Mouse (Mus musculus) kidney, embryonic 16.5 days (tissue): Measurements from ENCODE around the gene Gm5849. TPM values are rescaled to one million over a fixed set of nuclear protein-coding genes. Genes with fewer than 3 reads are reported as not detected.
"Not testable (repeated sequence)": the region's sequence is repeated elsewhere in the genome, so short reads cannot be mapped to it uniquely, and the experiment has no call there.

Experiments used
- ATAC-seq: fragments of 200-750 bp; cut with Nextera tagmentation; 2 replicates; pipeline ENCODE4 v1.8.0; 2017; ENCODE audit warnings: moderate TSS enrichment; ENCODE audit not compliant: low FRiP score, low TSS enrichment
- H3K27ac ChIP-seq: fragments of 300-500 bp; sonication (generic); 2 replicates; pipeline ENCODE4 v1.5.1; 2014; ENCODE audit warnings: low read length
- H3K27me3 ChIP-seq: fragments of 300-500 bp; sonication (generic); 2 replicates; pipeline ENCODE4 v1.6.1; 2014; ENCODE audit warnings: low read length, control low read depth, mixed read lengths; ENCODE audit not compliant: insufficient read depth
- H3K36me3 ChIP-seq: fragments of 300-500 bp; sonication (generic); 2 replicates; pipeline ENCODE4 v1.6.1; 2014; ENCODE audit warnings: low read length, control low read depth, mixed read lengths; ENCODE audit not compliant: insufficient read depth
- H3K4me1 ChIP-seq: fragments of 300-500 bp; sonication (generic); 2 replicates; pipeline ENCODE4 v1.6.1; 2014; ENCODE audit warnings: low read length, control low read depth, mixed read lengths; ENCODE audit not compliant: insufficient read depth
- H3K4me2 ChIP-seq: fragments of 300-500 bp; sonication (generic); replicated peaks from 2 replicates; pipeline ENCODE4 v1.6.1; 2014; ENCODE audit warnings: low read depth, low read length
- H3K4me3 ChIP-seq: fragments of 300-500 bp; sonication (generic); 2 replicates; pipeline ENCODE4 v1.5.1; 2014; ENCODE audit warnings: mild to moderate bottlenecking, low read length
- H3K9ac ChIP-seq: fragments of 300-500 bp; sonication (generic); replicated peaks from 2 replicates; pipeline ENCODE4 v1.6.1; 2014; ENCODE audit warnings: low read length
- H3K9me3 ChIP-seq: fragments of 300-500 bp; sonication (generic); 2 replicates; pipeline ENCODE4 v1.6.1; 2016; ENCODE audit warnings: low read length, control low read depth
- WGBS: fragments of 180-500 bp; shearing (Covaris S2); extraction: QIAGEN DNeasy Blood & Tissue Kit; methylation state at CpG from one replicate; pipeline ENCODE4 v1.1.7; 2014; 5-methylcytosine and 5-hydroxymethylcytosine counted together
- polyA plus RNA-seq: library from polyadenylated mRNA; unstranded; fragments of >200 nt; fragmentation: Nextera tagmentation; extraction: Ambion mirVana; gene quantifications from 2 replicates; pipeline ENCODE4 v1.2.1, GENCODE M21; 2015

The Gm5849 gene
- not detected in 2 replicates for polyA plus RNA-seq

- H3K4me3 ChIP-seq, H3K9me3 ChIP-seq, H3K36me3 ChIP-seq, H3K9ac ChIP-seq, H3K4me2 ChIP-seq, ATAC-seq, H3K27ac ChIP-seq, H3K4me1 ChIP-seq, H3K27me3 ChIP-seq: not testable (repeated sequence)
- WGBS: 95% methylated on average over 1 of the region's 1 CpGs
These were observed at the start of gene Gm5849 for GRCm38 (mm10) chr3:90777776-90778175. Gene Gm5849 (minus strand): TSS chr3:90777876.

- Histone ChIP-seq H3K4me3 (no peak overlapping the region), H3K4me1 (no peaks in the 10 kb centered on the region), H3K4me2 (no peak overlapping the region), H3K27me3 (no peaks in the 10 kb centered on the region), H3K27ac (no peak overlapping the region), H3K9ac (no peak overlapping the region), H3K36me3 (no peaks in the 10 kb centered on the region), H3K9me3 (no peaks in the 10 kb centered on the region)
- WGBS: 97% methylated on average over 1 of the region's 1 CpGs
- ATAC-seq: no peak
These were observed 28.0 kb downstream of the Gm5849 start for GRCm38 (mm10) chr3:90749658-90750057.

- Histone ChIP-seq H3K4me1 (no peaks in the 10 kb centered on the region), H3K27ac (no peak within 1 kb of the TSS), H3K9ac (no peak within 1 kb of the TSS), H3K9me3 (no peaks in the 10 kb centered on the region), H3K4me3 (no peak within 1 kb of the TSS), H3K27me3 (no peaks in the 10 kb centered on the region), H3K36me3 (no peaks in the 10 kb centered on the region), H3K4me2 (no peak within 1 kb of the TSS)
- 90% methylated on average over 3 of the region's 3 CpGs for WGBS
- no peak for ATAC-seq
These were observed 51.1 kb downstream of the Gm5849 start, which contains the start of gene Pglyrp4 for GRCm38 (mm10) chr3:90726606-90727005. Gene Pglyrp4 (plus strand): TSS chr3:90726906.

Other genes starting within 250 kb of the Gm5849 start
- gene S100a16, start 240.6 kb downstream of the Gm5849 start, polyA plus RNA-seq: 214 and 232 TPM in 2 replicates
- gene S100a3, start 217.3 kb downstream of the Gm5849 start, polyA plus RNA-seq: 0.12 and 0.44 TPM in 2 replicates
- not detected in 2 replicates for gene S100a2, start 187.6 kb downstream of the Gm5849 start, polyA plus RNA-seq
- not detected in 2 replicates for gene Gm42674, start 176.0 kb downstream of the Gm5849 start, polyA plus RNA-seq
- 3.6 and 5.5 TPM in 2 replicates for gene S100a4, start 174.1 kb downstream of the Gm5849 start, polyA plus RNA-seq
- 0.45 and 0.99 TPM in 2 replicates for gene S100a5, start 169.4 kb downstream of the Gm5849 start, polyA plus RNA-seq
- gene S100a6, start 165.0 kb downstream of the Gm5849 start, polyA plus RNA-seq: 173 and 181 TPM in 2 replicates
- 0.12 and 0.36 TPM in 2 replicates for gene S100a7a, start 123.9 kb downstream of the Gm5849 start, polyA plus RNA-seq
- gene S100a8, start 108.9 kb downstream of the Gm5849 start, polyA plus RNA-seq: 13.9 and 22.6 TPM in 2 replicates
- 9.6 and 15.0 TPM in 2 replicates for gene S100a9, start 82.2 kb downstream of the Gm5849 start, polyA plus RNA-seq
- not detected in 2 replicates for gene Pglyrp4, start 51.0 kb downstream of the Gm5849 start, polyA plus RNA-seq